Mouse (Mus musculus) E14TG2a.4 (cell line): ENCODE results near the gene Snx21.

Experiments used
- CTCF ChIP-seq: conservative IDR thresholded peaks from 2 replicates; pipeline ENCODE4 v1.5.1; 2014; ENCODE audit warnings: low read length
- POU5F1 ChIP-seq: IDR thresholded peaks from 2 replicates; pipeline ENCODE4 v1.6.1; 2014; ENCODE audit warnings: low read length, borderline replicate concordance

- TF ChIP-seq CTCF (no peak), POU5F1 (no peak)
Observed at GRCm38 (mm10) chr2:164761502-164761901, 24.1 kb upstream of the Snx21 start.
